Mouse (Mus musculus) C2C12 (cell line): ENCODE measurements around the gene Camta1.

Experiments
- CTCF ChIP-seq: IDR thresholded peaks from one replicate; pipeline ENCODE4 v1.5.1; 2011; ENCODE audit not compliant: control insufficient read depth, insufficient read depth, insufficient read length
- MAX ChIP-seq: IDR thresholded peaks from one replicate; pipeline ENCODE4 v1.6.1; 2011; ENCODE audit warnings: mild to moderate bottlenecking, control low read depth

GRCm38 (mm10) chr4:151107131-151108001 is 754.3 kb downstream of the Camta1 start:
- TF ChIP-seq CTCF, result no peak
- TF ChIP-seq MAX, result no peak
